Mouse (Mus musculus): ENCODE measurements around the gene Gpr31b.
"Not testable (repeated sequence)": the region's sequence is repeated elsewhere in the genome, so short reads cannot be mapped to it uniquely, and the experiment has no call there.

DNA sequence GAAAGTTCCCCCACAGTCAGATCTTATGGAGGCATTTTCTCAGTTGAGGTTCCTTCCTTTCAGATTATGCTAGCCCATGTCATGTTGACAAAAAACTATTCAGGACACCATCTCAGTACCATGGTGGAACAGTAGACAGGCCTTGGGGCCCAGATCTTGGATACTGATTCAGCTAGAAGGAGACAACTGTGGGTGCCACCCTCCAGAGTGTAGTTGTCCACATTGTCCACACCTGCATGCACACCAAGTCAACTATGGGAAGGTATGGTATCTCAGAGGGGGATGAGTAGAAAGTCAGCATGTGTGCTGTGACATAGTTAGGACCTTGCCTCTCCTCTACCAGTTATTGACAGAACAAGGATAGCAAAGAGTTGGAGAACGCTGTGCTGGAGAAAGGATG, 39.4 kb upstream of the Gpr31b start:
- TF ChIP-seq CTCF (IDR thresholded peaks at IDR 0.05; ENCODE audit: control insufficient read depth, insufficient read depth, insufficient read length); MAX (IDR thresholded peaks at IDR 0.05); MYOG (IDR thresholded peaks at IDR 0.05; ENCODE audit: control insufficient read depth, extremely low read depth, insufficient read length); USF1 (IDR thresholded peaks at IDR 0.05; ENCODE audit: low read depth); MYOD1 (IDR thresholded peaks at IDR 0.05; ENCODE audit: control insufficient read depth, insufficient read length, low read depth); CEBPB (IDR thresholded peaks at IDR 0.05; ENCODE audit: low read depth): not testable (repeated sequence)

All from C2C12 (cell line).